Mouse (Mus musculus): ENCODE results near the gene Arhgap25.

The Arhgap25 gene

DNA sequence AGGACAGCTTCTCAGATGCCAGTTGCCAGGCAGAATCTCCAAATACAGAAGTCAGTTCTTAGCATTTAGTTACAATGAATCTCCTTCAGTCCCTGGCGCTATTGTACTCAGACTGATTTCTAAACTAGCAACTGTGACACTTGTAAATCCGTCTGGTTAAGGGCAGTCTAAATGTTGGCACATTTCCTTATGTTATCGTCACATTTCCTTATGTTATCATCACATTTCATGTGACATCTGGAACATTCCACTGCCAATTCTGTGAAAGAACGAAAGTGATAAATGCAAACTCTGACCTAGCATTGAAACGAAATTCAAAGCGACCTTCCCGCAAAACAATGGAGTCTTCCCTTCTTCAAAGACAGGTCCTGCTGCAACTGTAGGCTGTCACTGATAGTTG, 87.8 kb downstream of the Arhgap25 start:
- DNase-seq (ENCODE audit: low spot score), result no peak

GRCm38 (mm10) chr6:87443253-87443652, 89.8 kb downstream of the Arhgap25 start:
- no peak for DNase-seq (ENCODE audit: low spot score)

DNA sequence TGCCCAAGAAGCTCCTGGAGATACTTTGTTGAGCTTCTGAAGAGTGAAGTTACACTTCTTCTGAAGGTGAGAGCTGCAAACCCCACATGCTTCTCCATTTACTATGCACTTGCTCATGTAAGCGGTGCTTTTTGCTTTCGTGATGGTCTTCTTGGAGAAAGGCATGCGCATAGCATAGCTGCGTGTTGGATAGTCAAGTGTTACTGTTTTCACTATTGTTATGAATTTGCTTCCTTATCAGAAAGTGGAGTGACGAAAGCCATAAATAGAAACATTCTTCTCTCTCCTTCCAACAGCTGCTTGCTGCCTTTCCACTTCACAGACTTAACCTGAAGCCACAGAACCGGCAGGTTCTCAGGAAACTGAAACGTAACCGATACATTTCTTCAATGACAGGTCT, 96.3 kb downstream of the Arhgap25 start:
- no peak for DNase-seq (ENCODE audit: low spot score)

DNA sequence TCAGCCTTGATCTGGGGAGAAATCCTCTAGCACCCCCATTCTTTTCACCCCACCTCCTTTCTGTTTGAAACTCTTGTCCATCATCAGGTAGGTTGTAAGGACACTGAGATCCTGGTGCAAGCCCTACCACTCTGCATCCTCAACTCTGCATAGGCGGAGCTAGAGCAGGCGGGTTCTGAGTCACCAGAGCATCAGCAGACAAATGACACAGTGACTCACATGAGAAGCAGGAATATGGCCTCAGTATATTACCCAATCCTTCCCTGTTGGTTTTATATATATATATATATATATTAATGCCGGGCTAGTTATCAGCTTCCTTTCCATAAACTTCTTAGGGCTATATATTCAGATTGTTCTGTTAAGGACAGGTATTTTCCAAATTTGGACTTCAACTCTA, 97.3 kb downstream of the Arhgap25 start:
- no peak for DNase-seq (ENCODE audit: low spot score)

- no peak for DNase-seq (ENCODE audit: low spot score)
Measured at GRCm38 (mm10) chr6:87428487-87429044, 104.5 kb downstream of the Arhgap25 start, which contains the start of gene Bmp10. TSS of gene Bmp10 (plus strand) at chr6:87428994.

DNA sequence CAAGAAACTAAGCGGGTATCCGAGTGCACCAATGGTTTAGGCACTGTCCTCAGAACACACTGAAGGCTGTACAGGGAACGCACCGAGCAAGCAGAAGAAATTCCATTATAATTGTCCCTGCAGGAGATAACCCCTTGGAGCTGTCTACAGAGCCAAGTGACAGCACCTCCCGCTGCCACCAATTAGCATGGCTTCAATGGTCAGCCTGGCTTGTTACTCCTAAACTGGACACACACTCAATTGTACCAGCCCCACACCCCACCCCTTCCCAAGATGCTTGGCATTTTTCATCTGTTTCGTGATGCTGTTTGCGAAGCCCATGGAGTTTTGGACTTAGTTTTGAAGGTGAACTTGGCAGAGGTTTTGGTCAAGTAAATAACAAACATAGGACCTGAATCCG, 105.4 kb downstream of the Arhgap25 start:
- DNase-seq (ENCODE audit: low spot score), result peak; percentile 63

DNA sequence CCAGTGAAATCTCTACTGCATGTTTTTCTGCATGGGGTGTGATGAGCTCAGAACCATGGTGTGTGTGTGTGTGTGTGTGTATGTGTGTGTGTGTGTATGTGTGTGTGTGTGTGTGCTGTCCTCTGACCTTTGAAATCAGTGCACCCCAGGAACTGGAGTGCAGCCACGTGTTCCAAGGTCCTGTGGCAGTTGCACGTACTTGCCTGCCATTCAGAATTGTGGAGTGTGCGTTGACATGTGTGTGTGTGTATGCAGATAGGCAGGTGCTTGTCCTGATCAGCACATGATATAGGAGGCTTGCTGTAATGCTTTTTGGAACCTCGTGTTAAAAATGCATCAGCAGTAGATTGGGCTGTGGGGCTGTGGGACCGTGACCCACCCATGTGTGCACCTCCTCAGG, 106.1 kb downstream of the Arhgap25 start:
- DNase-seq (ENCODE audit: low spot score), result no peak

GRCm38 (mm10) chr6:87424037-87424816, 108.8 kb downstream of the Arhgap25 start:
- DNase-seq (ENCODE audit: low spot score), result no peak

DNA sequence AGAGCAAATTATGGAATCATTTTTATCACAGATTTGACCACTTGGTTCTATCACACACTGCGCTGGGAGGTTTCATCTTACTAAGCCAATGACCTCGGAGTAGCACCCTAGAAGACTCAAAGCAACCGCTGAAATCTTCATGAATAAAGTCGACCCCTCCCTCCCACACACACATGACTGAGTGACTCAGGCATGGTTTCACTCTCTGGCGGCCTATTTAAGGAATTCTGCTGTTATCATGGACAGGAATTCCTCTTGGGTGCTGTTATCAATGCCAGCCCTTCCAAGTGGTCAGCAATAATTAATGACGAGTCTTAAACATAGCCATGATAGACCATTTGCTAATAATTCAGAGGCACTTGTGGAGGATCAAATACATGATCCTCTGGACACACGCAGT, 110.8 kb downstream of the Arhgap25 start:
- DNase-seq (ENCODE audit: low spot score), result no peak

- DNase-seq (ENCODE audit: low spot score), result no peak
Measured at GRCm38 (mm10) chr6:87412011-87412410, 121.0 kb downstream of the Arhgap25 start.
